Mouse (Mus musculus) hindbrain, embryonic 11.5 days (tissue): ENCODE data around the gene Rfc2. TPM values are rescaled to one million over a fixed set of nuclear protein-coding genes. Genes with fewer than 3 reads are reported as not detected.
A peak's percentile ranks its signal among the peaks of the same experiment; 100 is the strongest.

ENCODE experiments used
- ATAC-seq: fragments of 200-750 bp; cut with Nextera tagmentation; 2 replicates; pipeline ENCODE4 v1.8.0; 2017; ENCODE audit warnings: mild to moderate bottlenecking, moderate TSS enrichment, moderate library complexity; ENCODE audit not compliant: low FRiP score
- DNase-seq: peaks from one replicate; pipeline ENCODE4 v3.0.0-alpha.2; 2015; ENCODE audit warnings: low spot score
- H3K27ac ChIP-seq: fragments of 300-500 bp; sonication (generic); 2 replicates; pipeline ENCODE4 v1.5.1; 2014; ENCODE audit warnings: mild to moderate bottlenecking, low read depth, low read length
- H3K27me3 ChIP-seq: fragments of 300-500 bp; sonication (generic); 2 replicates; pipeline ENCODE4 v1.6.1; 2014; ENCODE audit warnings: mild to moderate bottlenecking, low read length, moderate library complexity, mixed read lengths; ENCODE audit not compliant: control insufficient read depth, insufficient read depth
- H3K36me3 ChIP-seq: fragments of 300-500 bp; sonication (generic); 2 replicates; pipeline ENCODE4 v1.6.1; 2014; ENCODE audit warnings: mild to moderate bottlenecking, low read length, moderate library complexity, mixed read lengths; ENCODE audit not compliant: control insufficient read depth, insufficient read depth
- H3K4me1 ChIP-seq: fragments of 300-500 bp; sonication (generic); replicated peaks from 2 replicates; pipeline ENCODE4 v1.6.1; 2014; ENCODE audit warnings: low read length, mixed read lengths; ENCODE audit not compliant: control insufficient read depth, insufficient read depth
- H3K4me2 ChIP-seq: fragments of 300-500 bp; sonication (generic); replicated peaks from 2 replicates; pipeline ENCODE4 v1.6.1; 2014; ENCODE audit warnings: mild to moderate bottlenecking, low read depth, low read length
- H3K4me3 ChIP-seq: fragments of 300-500 bp; sonication (generic); 2 replicates; pipeline ENCODE4 v1.5.1; 2014; ENCODE audit warnings: low read depth, low read length
- H3K9ac ChIP-seq: fragments of 300-500 bp; sonication (generic); 2 replicates; pipeline ENCODE4 v1.6.1; 2014; ENCODE audit warnings: low read depth, low read length
- H3K9me3 ChIP-seq: fragments of 300-500 bp; sonication (generic); 2 replicates; pipeline ENCODE4 v1.6.1; 2016; ENCODE audit warnings: low read length; ENCODE audit not compliant: control insufficient read depth
- WGBS: fragments of 180-500 bp; shearing (Covaris S2); extraction: QIAGEN DNeasy Blood & Tissue Kit; methylation state at CpG from one replicate; pipeline ENCODE4 v1.1.7; 2014; 5-methylcytosine and 5-hydroxymethylcytosine counted together
- polyA plus RNA-seq: library from polyadenylated mRNA; unstranded; fragments of >200 nt; fragmentation: Nextera tagmentation; extraction: Ambion mirVana; gene quantifications from 2 replicates; pipeline ENCODE4 v1.2.1, GENCODE M21; 2014

Gene Rfc2
- polyA plus RNA-seq, 1 experiment from 2014 or later: 291 TPM

- DNase-seq: no peak
- H3K9ac ChIP-seq: peak overlapping the region; percentile 62; the same call in 1 of the 2 replicates
- no peak for ATAC-seq
- no peaks in the 10 kb centered on the region for H3K36me3 ChIP-seq
- no peaks in the 10 kb centered on the region for H3K27me3 ChIP-seq
- peak overlapping the region; percentile 41 for H3K4me3 ChIP-seq
- H3K9me3 ChIP-seq: no peaks in the 10 kb centered on the region
- H3K4me2 ChIP-seq: peak overlapping the region; percentile 67
- H3K4me1 ChIP-seq: peaks cover 3% of the 10 kb centered on the region; the same call in 1 of the 2 replicates
- 0 out of 2 replicates have a peak overlapping the region, but pooled peaks have one; percentile 62 for H3K27ac ChIP-seq
- WGBS: 44% methylated on average over 10 of the region's 10 CpGs
Measured at GRCm38 (mm10) chr5:134572508-134573214, 8.5 kb upstream of the Rfc2 start.

- Histone ChIP-seq H3K9ac (no peak overlapping the region), H3K4me2 (no peak overlapping the region), H3K27ac (no peak overlapping the region), H3K27me3 (no peaks in the 10 kb centered on the region), H3K4me1 (peaks cover 3% of the 10 kb centered on the region; the same call in 1 of the 2 replicates), H3K4me3 (no peak overlapping the region), H3K9me3 (no peaks in the 10 kb centered on the region), H3K36me3 (no peaks in the 10 kb centered on the region)
- DNase-seq: no peak
- ATAC-seq: no peak
- WGBS: 98% methylated on average over 5 of the region's 5 CpGs
Measured at GRCm38 (mm10) chr5:134575833-134576232, 5.3 kb upstream of the Rfc2 start.

- peaks cover 3% of the 10 kb centered on the region; the same call in 1 of the 2 replicates for H3K4me1 ChIP-seq
- 78% methylated on average over 14 of the region's 14 CpGs for WGBS
- no peak for DNase-seq
- no peak for ATAC-seq
- no peak overlapping the region for H3K9ac ChIP-seq
- no peaks in the 10 kb centered on the region for H3K36me3 ChIP-seq
- no peaks in the 10 kb centered on the region for H3K9me3 ChIP-seq
- H3K4me2 ChIP-seq: no peak overlapping the region
- H3K4me3 ChIP-seq: no peak overlapping the region
- no peak overlapping the region for H3K27ac ChIP-seq
- H3K27me3 ChIP-seq: no peaks in the 10 kb centered on the region
Measured at GRCm38 (mm10) chr5:134576517-134577220, 4.5 kb upstream of the Rfc2 start.

GRCm38 (mm10) chr5:134577534-134577933 lies 3.6 kb upstream of the Rfc2 start:
- H3K4me3 ChIP-seq: no peak overlapping the region
- WGBS: 89% methylated on average over 7 of the region's 7 CpGs

GRCm38 (mm10) chr5:134579135-134579534 lies 2.0 kb upstream of the Rfc2 start:
- Histone ChIP-seq H3K4me3 (no peak overlapping the region), H3K4me1 (no peaks in the 10 kb centered on the region), H3K27me3 (no peaks in the 10 kb centered on the region), H3K9ac (no peak overlapping the region), H3K27ac (no peak overlapping the region), H3K9me3 (no peaks in the 10 kb centered on the region), H3K4me2 (no peak overlapping the region), H3K36me3 (no peaks in the 10 kb centered on the region)
- ATAC-seq (no peak), DNase-seq (no peak)
- 56% methylated on average over 3 of the region's 3 CpGs for WGBS

More at GRCm38 (mm10) chr5:134577534-134577933, 3.6 kb upstream of the Rfc2 start:
- ATAC-seq (no peak), DNase-seq (no peak)
- no peaks in the 10 kb centered on the region for H3K27me3 ChIP-seq
- H3K36me3 ChIP-seq: no peaks in the 10 kb centered on the region
- H3K9ac ChIP-seq: no peak overlapping the region
- H3K4me1 ChIP-seq: no peaks in the 10 kb centered on the region
- no peak overlapping the region for H3K27ac ChIP-seq
- no peak overlapping the region for H3K4me2 ChIP-seq
- no peaks in the 10 kb centered on the region for H3K9me3 ChIP-seq

GRCm38 (mm10) chr5:134582221-134582907 lies 1.2 kb downstream of the Rfc2 start:
- Histone ChIP-seq H3K27me3 (no peaks in the 10 kb centered on the region), H3K27ac (no peak overlapping the region), H3K36me3 (no peaks in the 10 kb centered on the region), H3K9me3 (no peaks in the 10 kb centered on the region), H3K4me1 (no peaks in the 10 kb centered on the region), H3K4me2 (peak overlapping the region; percentile 57), H3K9ac (peak overlapping the region; percentile 77), H3K4me3 (peak overlapping the region; percentile 78)
- DNase-seq (peak; percentile 99), ATAC-seq (peak; percentile 95)
- WGBS: 7% methylated on average over 28 of the region's 30 CpGs

- Histone ChIP-seq H3K27me3 (no peaks in the 10 kb centered on the region), H3K4me1 (no peaks in the 10 kb centered on the region), H3K9ac (peak overlapping the region; percentile 77), H3K36me3 (no peaks in the 10 kb centered on the region), H3K27ac (no peak overlapping the region), H3K9me3 (no peaks in the 10 kb centered on the region), H3K4me2 (peak overlapping the region; percentile 57), H3K4me3 (peak overlapping the region; percentile 78)
- DNase-seq (no peak), ATAC-seq (no peak)
- 32% methylated on average over 15 of the region's 15 CpGs for WGBS
Measured at GRCm38 (mm10) chr5:134583006-134583883, 2.1 kb downstream of the Rfc2 start.

GRCm38 (mm10) chr5:134583884-134584213 lies 2.7 kb downstream of the Rfc2 start:
- 79% methylated on average over 3 of the region's 3 CpGs for WGBS
- no peaks in the 10 kb centered on the region for H3K4me1 ChIP-seq
- H3K27ac ChIP-seq: no peak overlapping the region
- ATAC-seq (no peak), DNase-seq (no peak)
- H3K4me2 ChIP-seq: no peak overlapping the region
- H3K27me3 ChIP-seq: no peaks in the 10 kb centered on the region
- H3K36me3 ChIP-seq: no peaks in the 10 kb centered on the region
- H3K4me3 ChIP-seq: no peak overlapping the region
- no peak overlapping the region for H3K9ac ChIP-seq
- no peaks in the 10 kb centered on the region for H3K9me3 ChIP-seq
